Mouse (Mus musculus) liver, embryonic 13.5 days (tissue): ENCODE measurements around the gene Slc6a18. TPM values are rescaled to one million over a fixed set of nuclear protein-coding genes. Genes with fewer than 3 reads are reported as not detected.
"Not testable (repeated sequence)": the region's sequence is repeated elsewhere in the genome, so short reads cannot be mapped to it uniquely, and the experiment has no call there.

Experiments used
- ATAC-seq: fragments of 200-750 bp; cut with Nextera tagmentation; 2 replicates; pipeline ENCODE4 v1.8.0; 2017; ENCODE audit warnings: low read depth, mild to moderate bottlenecking, moderate number of reproducible peaks, moderate library complexity
- DNase-seq: peaks from one replicate; pipeline ENCODE4 v3.0.0; 2022
- H3K27ac ChIP-seq: fragments of 300-500 bp; sonication (generic); 2 replicates; pipeline ENCODE4 v1.5.1; 2015; ENCODE audit warnings: moderate library complexity, mild to moderate bottlenecking, inconsistent platforms
- H3K27me3 ChIP-seq: fragments of 300-500 bp; sonication (generic); 2 replicates; pipeline ENCODE4 v1.6.1; 2015; ENCODE audit warnings: mild to moderate bottlenecking, inconsistent platforms
- H3K36me3 ChIP-seq: fragments of 300-500 bp; sonication (generic); 2 replicates; pipeline ENCODE4 v1.6.1; 2015; ENCODE audit warnings: mild to moderate bottlenecking, inconsistent platforms
- H3K4me1 ChIP-seq: fragments of 300-500 bp; sonication (generic); replicated peaks from 2 replicates; pipeline ENCODE4 v1.6.1; 2015; ENCODE audit warnings: inconsistent platforms
- H3K4me2 ChIP-seq: fragments of 300-500 bp; sonication (generic); 2 replicates; pipeline ENCODE4 v1.6.1; 2015; ENCODE audit warnings: inconsistent platforms, mild to moderate bottlenecking, moderate library complexity
- H3K4me3 ChIP-seq: fragments of 300-500 bp; sonication (generic); replicated peaks from 2 replicates; pipeline ENCODE4 v1.5.1; 2015; ENCODE audit warnings: mild to moderate bottlenecking, inconsistent platforms
- H3K9ac ChIP-seq: fragments of 300-500 bp; sonication (generic); 2 replicates; pipeline ENCODE4 v1.6.1; 2015; ENCODE audit warnings: mild to moderate bottlenecking, inconsistent platforms
- H3K9me3 ChIP-seq: fragments of 300-500 bp; sonication (generic); replicated peaks from 2 replicates; pipeline ENCODE4 v1.6.1; 2016; ENCODE audit warnings: inconsistent platforms
- WGBS: fragments of 180-500 bp; shearing (Covaris S2); methylation state at CpG from one replicate; pipeline ENCODE4 v1.1.7; 2015; ENCODE audit not compliant: insufficient replicate concordance; 5-methylcytosine and 5-hydroxymethylcytosine counted together
- polyA plus RNA-seq: library from polyadenylated mRNA; unstranded; fragments of >200 nt; fragmentation: Nextera tagmentation; extraction: Ambion mirVana; gene quantifications from 2 replicates; pipeline ENCODE4 v1.2.1, GENCODE M21; 2015

The Slc6a18 gene
- polyA plus RNA-seq, 1 experiment from 2014 or later = not detected

GRCm38 (mm10) chr13:73703486-73703885, 25.7 kb upstream of the Slc6a18 start:
- not testable (repeated sequence) for H3K36me3 ChIP-seq, DNase-seq, ATAC-seq, H3K9me3 ChIP-seq, H3K4me3 ChIP-seq, H3K27ac ChIP-seq, H3K9ac ChIP-seq, H3K27me3 ChIP-seq, H3K4me1 ChIP-seq, H3K4me2 ChIP-seq
- 42% methylated on average over 4 of the region's 4 CpGs for WGBS

GRCm38 (mm10) chr13:73702776-73703175, 25.0 kb upstream of the Slc6a18 start:
- Histone ChIP-seq H3K4me1 (no peaks in the 10 kb centered on the region), H3K9ac (no peak overlapping the region), H3K4me3 (no peak overlapping the region), H3K9me3 (no peaks in the 10 kb centered on the region), H3K27me3 (no peaks in the 10 kb centered on the region), H3K36me3 (no peaks in the 10 kb centered on the region), H3K27ac (no peak overlapping the region), H3K4me2 (no peak overlapping the region)
- 50% methylated on average over 4 of the region's 4 CpGs for WGBS
- DNase-seq (no peak), ATAC-seq (no peak)

GRCm38 (mm10) chr13:73701161-73701883, 23.5 kb upstream of the Slc6a18 start:
- Histone ChIP-seq H3K4me3 (no peak overlapping the region), H3K4me2 (no peak overlapping the region), H3K9me3 (no peaks in the 10 kb centered on the region), H3K9ac (no peak overlapping the region), H3K4me1 (no peaks in the 10 kb centered on the region), H3K36me3 (no peaks in the 10 kb centered on the region), H3K27ac (no peak overlapping the region), H3K27me3 (no peaks in the 10 kb centered on the region)
- ATAC-seq = no peak
- 53% methylated on average over 9 of the region's 9 CpGs for WGBS
- no peak for DNase-seq

GRCm38 (mm10) chr13:73700554-73700953, 22.7 kb upstream of the Slc6a18 start:
- ATAC-seq (no peak), DNase-seq (no peak)
- H3K4me1 ChIP-seq = peaks cover 4% of the 10 kb centered on the region; the same call in 1 of the 2 replicates
- WGBS = 72% methylated on average over 12 of the region's 12 CpGs
- no peaks in the 10 kb centered on the region for H3K9me3 ChIP-seq
- no peaks in the 10 kb centered on the region for H3K27me3 ChIP-seq
- no peak overlapping the region for H3K9ac ChIP-seq
- no peaks in the 10 kb centered on the region for H3K36me3 ChIP-seq
- H3K4me3 ChIP-seq = no peak overlapping the region
- no peak overlapping the region for H3K27ac ChIP-seq
- no peak overlapping the region for H3K4me2 ChIP-seq

GRCm38 (mm10) chr13:73699714-73700113, 21.9 kb upstream of the Slc6a18 start:
- Histone ChIP-seq H3K9ac (no peak overlapping the region), H3K36me3 (no peaks in the 10 kb centered on the region), H3K4me3 (no peak overlapping the region), H3K4me1 (peaks cover 4% of the 10 kb centered on the region; the same call in 1 of the 2 replicates), H3K9me3 (no peaks in the 10 kb centered on the region), H3K4me2 (no peak overlapping the region), H3K27ac (no peak overlapping the region), H3K27me3 (no peaks in the 10 kb centered on the region)
- DNase-seq = no peak
- 75% methylated on average over 6 of the region's 6 CpGs for WGBS
- no peak for ATAC-seq

GRCm38 (mm10) chr13:73696529-73696928, 18.7 kb upstream of the Slc6a18 start:
- H3K27ac ChIP-seq = no peak overlapping the region
- H3K4me2 ChIP-seq = no peak overlapping the region
- ATAC-seq (no peak), DNase-seq (no peak)
- no peaks in the 10 kb centered on the region for H3K27me3 ChIP-seq
- peaks cover 4% of the 10 kb centered on the region; the same call in 1 of the 2 replicates for H3K4me1 ChIP-seq
- H3K4me3 ChIP-seq = no peak overlapping the region
- WGBS = 48% methylated on average over 3 of the region's 3 CpGs
- no peaks in the 10 kb centered on the region for H3K36me3 ChIP-seq
- H3K9ac ChIP-seq = no peak overlapping the region
- H3K9me3 ChIP-seq = no peaks in the 10 kb centered on the region

- 29% methylated on average over 1 of the region's 1 CpGs for WGBS
- no peaks in the 10 kb centered on the region for H3K27me3 ChIP-seq
- no peaks in the 10 kb centered on the region for H3K36me3 ChIP-seq
- H3K9ac ChIP-seq = no peak overlapping the region
- peaks cover 4% of the 10 kb centered on the region; the same call in 1 of the 2 replicates for H3K4me1 ChIP-seq
- H3K4me2 ChIP-seq = no peak overlapping the region
- H3K9me3 ChIP-seq = no peaks in the 10 kb centered on the region
- H3K4me3 ChIP-seq = no peak overlapping the region
- H3K27ac ChIP-seq = no peak overlapping the region
- no peak for ATAC-seq
- DNase-seq = no peak
Observed at GRCm38 (mm10) chr13:73694972-73695371, 17.1 kb upstream of the Slc6a18 start.

GRCm38 (mm10) chr13:73693333-73693732, 15.5 kb upstream of the Slc6a18 start:
- DNase-seq (no peak), ATAC-seq (no peak)
- Histone ChIP-seq H3K36me3 (no peaks in the 10 kb centered on the region), H3K27ac (no peak overlapping the region), H3K4me3 (no peak overlapping the region), H3K9me3 (no peaks in the 10 kb centered on the region), H3K4me2 (no peak overlapping the region), H3K9ac (no peak overlapping the region), H3K27me3 (no peaks in the 10 kb centered on the region), H3K4me1 (peaks cover 4% of the 10 kb centered on the region; the same call in 1 of the 2 replicates)
- WGBS = 38% methylated on average over 2 of the region's 2 CpGs

GRCm38 (mm10) chr13:73692249-73692868, 14.5 kb upstream of the Slc6a18 start:
- no peaks in the 10 kb centered on the region for H3K27me3 ChIP-seq
- DNase-seq (peak; percentile 27), ATAC-seq (peak; percentile 87)
- no peak overlapping the region for H3K4me2 ChIP-seq
- H3K9me3 ChIP-seq = no peaks in the 10 kb centered on the region
- WGBS = 35% methylated on average over 10 of the region's 10 CpGs
- H3K4me1 ChIP-seq = peaks cover 4% of the 10 kb centered on the region; the same call in 1 of the 2 replicates
- no peak overlapping the region for H3K9ac ChIP-seq
- no peak overlapping the region for H3K27ac ChIP-seq
- no peak overlapping the region for H3K4me3 ChIP-seq
- no peaks in the 10 kb centered on the region for H3K36me3 ChIP-seq

- 51% methylated on average over 4 of the region's 4 CpGs for WGBS
- H3K27ac ChIP-seq = no peak overlapping the region
- no peaks in the 10 kb centered on the region for H3K4me1 ChIP-seq
- H3K4me3 ChIP-seq = no peak overlapping the region
- H3K36me3 ChIP-seq = no peaks in the 10 kb centered on the region
- no peak overlapping the region for H3K4me2 ChIP-seq
- no peaks in the 10 kb centered on the region for H3K9me3 ChIP-seq
- DNase-seq (no peak), ATAC-seq (no peak)
- H3K9ac ChIP-seq = no peak overlapping the region
- no peaks in the 10 kb centered on the region for H3K27me3 ChIP-seq
Observed at GRCm38 (mm10) chr13:73688934-73689333, 11.1 kb upstream of the Slc6a18 start.

GRCm38 (mm10) chr13:73687601-73688000, 9.8 kb upstream of the Slc6a18 start:
- H3K36me3 ChIP-seq = no peaks in the 10 kb centered on the region
- H3K27ac ChIP-seq = no peak overlapping the region
- DNase-seq = no peak
- no peaks in the 10 kb centered on the region for H3K27me3 ChIP-seq
- no peak overlapping the region for H3K9ac ChIP-seq
- no peaks in the 10 kb centered on the region for H3K4me1 ChIP-seq
- H3K9me3 ChIP-seq = no peaks in the 10 kb centered on the region
- no peak for ATAC-seq
- H3K4me2 ChIP-seq = no peak overlapping the region
- 65% methylated on average over 3 of the region's 3 CpGs for WGBS
- no peak overlapping the region for H3K4me3 ChIP-seq

GRCm38 (mm10) chr13:73685502-73685901, 7.7 kb upstream of the Slc6a18 start:
- no peak for DNase-seq
- ATAC-seq = no peak
- Histone ChIP-seq H3K4me1 (peaks cover 3% of the 10 kb centered on the region; the same call in 1 of the 2 replicates), H3K9me3 (no peaks in the 10 kb centered on the region), H3K9ac (no peak overlapping the region), H3K27ac (no peak overlapping the region), H3K4me2 (no peak overlapping the region), H3K27me3 (no peaks in the 10 kb centered on the region), H3K36me3 (no peaks in the 10 kb centered on the region), H3K4me3 (no peak overlapping the region)
- 64% methylated on average over 6 of the region's 6 CpGs for WGBS
